Mouse (Mus musculus) E14TG2a.4 (cell line): Measurements from ENCODE around the gene Pxylp1.

Source experiments
- CTCF ChIP-seq: conservative IDR thresholded peaks from 2 replicates; pipeline ENCODE4 v1.5.1; 2014; ENCODE audit warnings: low read length
- NANOG ChIP-seq: IDR thresholded peaks from 2 replicates; pipeline ENCODE4 v1.6.1; 2014; ENCODE audit warnings: borderline replicate concordance, low read length, mixed read lengths
- POU5F1 ChIP-seq: IDR thresholded peaks from 2 replicates; pipeline ENCODE4 v1.6.1; 2014; ENCODE audit warnings: low read length, borderline replicate concordance

- no peak for TF ChIP-seq CTCF
- TF ChIP-seq NANOG, result no peak
- TF ChIP-seq POU5F1, result no peak
These were observed 99.9 kb downstream of the Pxylp1 start for GRCm38 (mm10) chr9:96792543-96792942.
